Mouse (Mus musculus) heart, adult 10 weeks (tissue): Measurements from ENCODE around the gene Casc3. TPM values are rescaled to one million over a fixed set of nuclear protein-coding genes. Genes with fewer than 3 reads are reported as not detected.

Experiments used
- polyA plus RNA-seq: library from polyadenylated mRNA; stranded (reverse); fragments of 350-450 nt; fragmentation: Illumina TruSeq; extraction: RNeasy Lipid Tissue Mini Kit (QIAGEN cat#74804); gene quantifications from one replicate; pipeline ENCODE4 v1.2.3, GENCODE M21; 2014; ENCODE audit warnings: low read depth, low replicate concordance

Casc3 gene
- 20.0 TPM for polyA plus RNA-seq

DNA sequence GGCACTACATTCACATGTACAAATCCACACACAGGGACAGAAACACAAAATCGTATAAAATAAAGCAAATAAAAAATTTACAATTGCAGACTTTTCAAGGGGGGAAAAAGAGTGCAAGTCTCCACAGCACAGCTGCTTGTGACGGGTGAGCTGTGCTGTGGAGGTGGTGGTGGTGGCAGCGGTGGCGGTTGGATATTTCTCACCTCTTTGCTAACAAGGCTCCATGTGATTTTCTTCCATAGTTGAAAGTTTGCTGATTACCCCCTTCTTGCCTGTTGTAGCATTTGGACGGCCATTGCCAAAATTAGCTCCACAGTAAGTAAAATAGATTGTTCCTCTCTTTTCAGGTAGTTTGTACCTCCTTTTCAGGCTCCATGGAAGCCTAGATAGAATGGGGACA, at the start of gene Casc3:
Gene Casc3, plus strand, starts transcription at position 301 of the 400 bp plus-strand sequence.

DNA sequence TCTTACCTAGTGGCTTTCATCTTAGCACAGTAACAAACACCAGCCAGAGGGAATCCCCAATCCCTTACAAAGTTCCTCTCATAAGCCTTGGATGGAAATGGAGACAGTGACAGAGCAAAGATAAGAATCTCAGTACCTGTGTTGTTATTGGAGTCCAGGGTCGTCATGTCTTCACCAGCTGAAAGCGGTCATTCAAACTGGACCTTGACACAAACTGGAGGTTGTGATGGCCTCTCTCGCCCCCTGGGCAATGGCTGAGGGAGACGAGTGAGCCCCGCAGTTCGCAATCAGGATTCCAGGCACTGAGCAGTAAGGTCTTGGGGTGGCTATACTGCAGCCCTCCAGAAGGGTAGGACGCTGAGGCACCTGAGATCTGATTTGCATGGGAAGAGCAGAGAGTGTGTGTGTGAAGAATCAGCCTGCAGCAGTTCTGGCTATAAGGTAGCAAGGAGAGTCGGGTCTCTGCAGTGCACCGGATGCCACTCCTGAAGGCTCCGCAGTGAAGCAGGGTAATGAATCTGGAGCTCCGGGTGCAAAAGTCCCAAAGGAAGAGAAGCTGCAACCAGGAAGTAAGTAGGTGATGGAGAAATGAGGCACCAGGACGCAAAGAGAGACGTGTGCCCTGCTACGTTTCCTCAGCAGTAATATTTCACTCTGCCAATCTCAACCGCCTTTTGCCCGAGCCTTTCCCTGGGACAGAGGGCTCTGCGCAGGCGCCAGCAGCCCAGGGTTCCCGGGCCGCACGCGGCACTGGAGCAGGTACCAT, 29.9 kb upstream of the Casc3 start, which contains the start of gene Nr1d1:
Gene Nr1d1, minus strand, starts transcription at position 752 of the 766 bp plus-strand sequence.

DNA sequence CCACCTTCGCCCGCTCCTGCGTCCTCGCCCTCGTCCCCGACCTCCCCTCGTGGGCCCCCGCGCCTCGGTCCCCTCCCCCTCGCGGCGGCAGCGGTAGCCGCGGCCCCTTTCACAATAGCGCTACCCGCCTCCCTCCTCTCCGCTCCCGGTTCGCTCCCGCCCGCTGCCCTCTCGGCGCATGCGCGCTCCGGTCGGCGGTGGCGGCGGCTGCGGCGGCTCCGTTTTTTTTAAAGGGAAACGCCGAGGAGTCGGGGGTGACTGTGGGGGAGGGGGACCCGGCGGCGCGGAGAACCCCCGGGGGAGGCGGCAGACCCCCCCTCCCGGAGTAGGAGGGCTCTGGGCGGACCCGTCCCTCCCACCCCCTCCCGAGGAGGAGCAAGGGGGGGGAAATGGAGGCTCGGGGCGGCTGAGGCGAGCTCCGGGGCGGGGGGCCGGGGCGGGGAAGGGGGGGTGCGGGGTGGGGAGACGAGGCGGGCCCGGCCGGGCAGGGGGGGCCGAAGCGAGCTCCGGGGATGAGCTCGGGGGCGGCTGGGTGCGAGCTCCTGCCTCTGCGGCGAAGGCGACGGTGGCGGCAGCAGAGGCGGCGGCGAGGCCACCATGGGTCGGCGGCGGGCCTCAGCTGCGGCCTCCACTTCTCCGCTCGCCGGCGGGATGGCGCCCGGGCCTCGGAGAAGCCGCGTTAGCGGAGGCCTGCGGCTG, 9.5 kb upstream of the Casc3 start, which contains the start of gene Msl1:
Gene Msl1, plus strand, starts transcription at position 502 of the 699 bp plus-strand sequence.

DNA sequence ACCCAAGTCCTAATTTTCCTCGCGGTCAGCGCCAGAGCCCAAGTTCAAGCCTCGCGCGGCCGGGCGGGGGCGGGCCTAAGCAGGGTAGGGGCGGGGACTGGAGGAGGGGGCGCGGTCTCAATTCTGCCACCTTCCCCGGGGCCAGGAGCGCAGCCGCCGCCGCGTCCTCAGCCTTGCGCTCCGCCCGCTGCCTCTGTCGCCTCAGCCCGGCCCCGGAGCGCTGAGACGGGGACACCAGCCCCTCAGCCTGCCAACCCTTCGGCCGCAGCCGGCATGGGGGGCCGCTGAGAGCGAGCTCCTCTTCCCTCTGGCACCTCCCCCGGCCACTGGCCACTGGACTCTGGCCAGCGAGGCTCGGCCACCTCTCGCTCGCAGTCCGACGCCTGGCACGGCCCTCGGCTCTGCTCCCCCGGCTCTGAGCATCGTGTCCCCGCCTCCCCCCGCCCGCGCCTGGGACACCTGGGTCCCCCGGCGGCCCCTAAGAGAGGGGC, 32.0 kb downstream of the Casc3 start, which contains the start of gene Rapgefl1:
Gene Rapgefl1, plus strand, starts transcription at position 135 of the 491 bp plus-strand sequence.

DNA sequence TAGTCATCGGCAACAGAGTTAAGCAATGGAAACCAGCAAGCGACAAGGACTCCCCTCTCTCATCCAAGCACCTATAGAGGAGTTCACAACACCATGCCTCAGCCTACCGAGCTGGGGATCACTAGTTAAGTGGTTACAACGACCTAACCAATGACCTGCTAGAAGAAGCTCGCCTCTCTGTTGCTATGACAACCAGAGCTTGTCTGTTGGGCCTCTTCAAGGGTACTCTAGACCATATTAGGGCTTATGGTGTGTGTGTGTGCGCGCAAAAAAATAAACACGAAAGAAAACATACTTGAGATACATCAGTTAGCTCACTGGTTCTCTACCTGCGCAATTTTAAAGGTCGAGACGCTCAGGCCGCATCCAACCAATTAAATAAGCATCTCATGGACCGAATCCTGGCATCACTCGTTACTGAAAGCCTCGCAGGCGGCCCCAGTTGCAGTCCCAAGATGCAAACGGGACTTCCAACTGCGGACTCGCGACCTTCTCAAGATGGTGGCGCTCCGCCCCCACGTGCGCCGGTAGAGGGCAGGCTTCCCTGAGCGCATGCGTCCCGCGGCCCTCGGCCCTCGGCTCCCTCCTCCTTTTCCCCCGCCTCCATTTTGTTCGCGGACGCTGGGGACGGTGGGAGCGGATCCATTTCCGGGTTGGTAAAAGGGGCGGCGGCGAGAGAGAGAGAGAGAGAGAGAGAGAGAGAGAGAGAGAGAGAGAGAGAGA, 58.5 kb downstream of the Casc3 start, which contains the start of gene Wipf2:
Gene Wipf2, plus strand, starts transcription at position 611 of the 723 bp plus-strand sequence.

Other genes starting within 250 kb of the Casc3 start
- 55.4 TPM for gene Ormdl3, start 217.5 kb upstream of the Casc3 start, polyA plus RNA-seq
- not detected for gene Lrrc3c, start 206.6 kb upstream of the Casc3 start, polyA plus RNA-seq
- not detected for gene Gm12355, start 179.2 kb upstream of the Casc3 start, polyA plus RNA-seq
- gene Gsdma3, start 178.5 kb upstream of the Casc3 start, polyA plus RNA-seq: not detected
- not detected for gene Gsdma2, start 158.1 kb upstream of the Casc3 start, polyA plus RNA-seq
- not detected for gene Gsdma, start 140.6 kb upstream of the Casc3 start, polyA plus RNA-seq
- gene Psmd3, start 122.4 kb upstream of the Casc3 start, polyA plus RNA-seq: 106 TPM
- gene Csf3, start 103.6 kb upstream of the Casc3 start, polyA plus RNA-seq: not detected
- gene Med24, start 75.5 kb upstream of the Casc3 start, polyA plus RNA-seq: 37.3 TPM
- 99.6 TPM for gene Thra, start 64.3 kb upstream of the Casc3 start, polyA plus RNA-seq
- 43.3 TPM for gene Nr1d1, start 29.6 kb upstream of the Casc3 start, polyA plus RNA-seq
- 72.5 TPM for gene Msl1, start 9.4 kb upstream of the Casc3 start, polyA plus RNA-seq
- 2.1 TPM for gene Rapgefl1, start 31.9 kb downstream of the Casc3 start, polyA plus RNA-seq
- 5.2 TPM for gene Wipf2, start 58.7 kb downstream of the Casc3 start, polyA plus RNA-seq
- 0.29 TPM for gene Cdc6, start 102.9 kb downstream of the Casc3 start, polyA plus RNA-seq
- 8.3 TPM for gene Rara, start 122.9 kb downstream of the Casc3 start, polyA plus RNA-seq
- gene Gjd3, start 178.1 kb downstream of the Casc3 start, polyA plus RNA-seq: not detected
- 0.60 TPM for gene Top2a, start 219.3 kb downstream of the Casc3 start, polyA plus RNA-seq
- 96.6 TPM for gene Igfbp4, start 236.3 kb downstream of the Casc3 start, polyA plus RNA-seq